Mouse (Mus musculus) kidney, postnatal 14 days (tissue): ENCODE results near the gene Gpam.

Experiments
- DNase-seq: peaks from one replicate; pipeline ENCODE4 v3.0.0; 2022; ENCODE audit warnings: mixed read lengths

The Gpam gene

GRCm38 (mm10) chr19:55100227-55101140, 26.6 kb downstream of the Gpam start:
- DNase-seq = no peak

- DNase-seq = peak; percentile 92
Measured at GRCm38 (mm10) chr19:55099184-55100160, 27.6 kb downstream of the Gpam start.

- DNase-seq = peak; percentile 79
Measured at GRCm38 (mm10) chr19:55098409-55099183, 28.4 kb downstream of the Gpam start.

GRCm38 (mm10) chr19:55097396-55097967, 29.6 kb downstream of the Gpam start:
- DNase-seq = no peak

- peak; percentile 56 for DNase-seq
Measured at GRCm38 (mm10) chr19:55096666-55097065, 30.4 kb downstream of the Gpam start.

- DNase-seq = peak; percentile 23
Measured at GRCm38 (mm10) chr19:55095547-55095946, 31.5 kb downstream of the Gpam start.

- peak; percentile 44 for DNase-seq
Measured at GRCm38 (mm10) chr19:55091602-55092413, 35.2 kb downstream of the Gpam start.

GRCm38 (mm10) chr19:55090885-55091284, 36.2 kb downstream of the Gpam start:
- no peak for DNase-seq

- DNase-seq = no peak
Measured at GRCm38 (mm10) chr19:55090142-55090541, 36.9 kb downstream of the Gpam start.

- DNase-seq = no peak
Measured at GRCm38 (mm10) chr19:55087776-55088175, 39.3 kb downstream of the Gpam start.

- DNase-seq = no peak
Measured at GRCm38 (mm10) chr19:55085857-55086185, 41.2 kb downstream of the Gpam start.

- no peak for DNase-seq
Measured at GRCm38 (mm10) chr19:55084971-55085856, 41.8 kb downstream of the Gpam start.

GRCm38 (mm10) chr19:55076822-55077221, 50.2 kb downstream of the Gpam start:
- no peak for DNase-seq

GRCm38 (mm10) chr19:55073004-55073403, 54.0 kb downstream of the Gpam start:
- no peak for DNase-seq

GRCm38 (mm10) chr19:55069054-55069453, 58.0 kb downstream of the Gpam start:
- no peak for DNase-seq

GRCm38 (mm10) chr19:55063272-55063671, 63.8 kb downstream of the Gpam start:
- peak; percentile 46 for DNase-seq

- DNase-seq = no peak
Measured at GRCm38 (mm10) chr19:55062501-55062900, 64.5 kb downstream of the Gpam start.

- DNase-seq = peak; percentile 68
Measured at GRCm38 (mm10) chr19:55061951-55062350, 65.1 kb downstream of the Gpam start.

- no peak for DNase-seq
Measured at GRCm38 (mm10) chr19:55061447-55061901, 65.6 kb downstream of the Gpam start.

- DNase-seq = peak; percentile 76
Measured at GRCm38 (mm10) chr19:55060964-55061363, 66.1 kb downstream of the Gpam start.
